Mouse (Mus musculus): ENCODE results near the gene Tagap1.
"Not testable (repeated sequence)": the region's sequence is repeated elsewhere in the genome, so short reads cannot be mapped to it uniquely, and the experiment has no call there.

GRCm38 (mm10) chr17:6919388-6919787 is 41.6 kb downstream of the Tagap1 start:
- TF ChIP-seq POLR2A (IDR thresholded peaks at IDR 0.05; ENCODE audit: control insufficient read depth, low read depth, low read length); CTCF (IDR thresholded peaks at IDR 0.05; ENCODE audit: control insufficient read depth, insufficient read depth, insufficient replicate concordance, low read depth, low read length): not testable (repeated sequence)
